ENCODE assay signal across 8 mouse cellular contexts in the genomic region with DNA sequence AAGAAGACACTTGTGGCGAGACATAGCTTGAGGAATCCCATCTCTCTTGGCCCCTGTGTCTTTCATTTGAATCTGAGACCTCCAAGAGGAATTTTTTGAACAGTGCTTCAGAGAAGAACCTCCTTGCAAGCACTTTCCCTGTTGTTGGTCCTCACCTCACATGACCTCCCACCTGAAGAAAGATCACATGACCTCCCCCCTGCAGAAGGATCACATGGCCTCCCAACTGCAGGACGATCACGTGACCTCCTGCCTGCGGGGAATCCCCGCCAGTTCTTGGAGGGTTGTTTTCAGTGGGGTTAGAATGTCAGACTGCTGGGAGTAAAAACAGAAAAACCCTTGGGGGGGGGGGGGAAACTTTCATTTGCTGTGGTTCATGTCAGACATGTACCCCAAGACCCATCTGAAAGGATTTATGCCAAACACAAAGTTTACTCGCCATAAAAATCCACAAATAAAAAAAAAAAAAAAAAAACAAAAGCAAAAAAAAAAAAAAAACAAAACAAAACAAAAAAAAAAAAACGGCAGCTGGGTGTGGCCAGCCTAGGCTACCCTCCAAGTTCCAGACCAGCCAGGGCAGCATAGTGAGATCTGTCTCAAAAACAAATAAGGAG.
DNase-seq lines count a peak whose midpoint lies in the region; ATAC-seq and TF ChIP-seq lines count a peak whose summit lies in the region.

No protein-coding gene starts in this region.

- no peaks in the 10 kb centered on the region for H3K9me3 ChIP-seq in E14TG2a.4 (ENCODE audit: low read length)
- no peaks in the 10 kb centered on the region for H3K9me3 ChIP-seq in hindbrain, embryonic 15.5 days

- no peak overlapping the region for H3K9ac ChIP-seq in hindbrain, embryonic 15.5 days

- 0 out of 2 replicates have a peak overlapping the region, but pooled peaks have one; percentile 35 for H3K4me3 ChIP-seq in E14TG2a.4 (replicated peaks; ENCODE audit: low read length)
- no peak overlapping the region for H3K4me3 ChIP-seq in hindbrain, embryonic 15.5 days

- 0 out of 2 replicates have a peak overlapping the region, but pooled peaks have one; percentile 11 for H3K4me2 ChIP-seq in hindbrain, embryonic 15.5 days

- no peak for TF ChIP-seq CTCF in E14TG2a.4 (conservative IDR thresholded peaks at IDR 0.05; ENCODE audit: low read length)

- no peaks in the 10 kb centered on the region for H3K36me3 ChIP-seq in E14TG2a.4 (ENCODE audit: insufficient read depth, low read length)
- H3K36me3 ChIP-seq in hindbrain, embryonic 15.5 days: no peaks in the 10 kb centered on the region

- H3K27me3 ChIP-seq in E14TG2a.4 (ENCODE audit: insufficient read depth, low read length): no peaks in the 10 kb centered on the region
- H3K27me3 ChIP-seq in hindbrain, embryonic 15.5 days: no peaks in the 10 kb centered on the region

- ATAC-seq in hindbrain, embryonic 15.5 days (ENCODE audit: low FRiP score, low read depth): no peak

- H3K27ac ChIP-seq in hindbrain, embryonic 15.5 days (replicated peaks): peak overlapping the region; percentile 44

- WGBS in hindbrain, embryonic 15.5 days: 18% methylated on average over 7 of the region's 7 CpGs

- H3K4me1 ChIP-seq in E14TG2a.4 (replicated peaks; ENCODE audit: low read depth, low read length): peaks cover 59% of the 10 kb centered on the region
- peaks cover 24% of the 10 kb centered on the region for H3K4me1 ChIP-seq in hindbrain, embryonic 15.5 days (replicated peaks)

- peak; percentile 24 for DNase-seq in adrenal gland, postnatal 10 days
- no peak for DNase-seq in adrenal gland, postnatal 36 days
- peak; percentile 25 for DNase-seq in lung, postnatal 25 days (ENCODE audit: low spot score)
- DNase-seq in yolk sac, embryonic 10.5 days (ENCODE audit: low spot score): peak; percentile 45
- DNase-seq in liver: no peak
- DNase-seq in layer of hippocampus, adult 9-11 months: no peak

Comparison
In these comparisons a context has a peak if more than half of its experiments do, and no peak if none do; other contexts are left out.
1. DNase-seq: peak in adrenal gland, postnatal 10 days (single experiment), lung, postnatal 25 days (single experiment) and yolk sac, embryonic 10.5 days (single experiment); none in adrenal gland, postnatal 36 days (0 of 2), liver (single experiment) and layer of hippocampus, adult 9-11 months (single experiment).